Mouse (Mus musculus): ENCODE results near the gene Strip2.

Gene Strip2

DNA sequence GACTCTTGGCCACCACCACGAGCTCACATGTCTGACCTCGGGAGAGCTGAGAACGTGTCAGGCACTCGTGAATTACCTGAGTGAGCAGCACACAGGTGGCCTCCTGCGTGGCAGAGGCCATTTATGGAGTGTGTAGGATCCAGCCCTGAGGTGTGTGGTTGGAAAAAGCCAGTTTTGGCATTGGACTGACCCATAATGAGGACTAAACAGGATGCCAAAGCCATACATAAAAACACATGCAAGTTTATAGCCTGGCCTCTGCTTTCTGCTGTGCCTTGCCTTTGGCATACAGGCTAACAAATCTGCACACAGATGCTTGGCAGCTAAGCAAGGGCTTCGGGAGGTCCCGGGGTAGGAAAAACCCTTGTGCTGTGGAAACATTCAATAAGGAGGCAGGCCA, 92.4 kb downstream of the Strip2 start:
- no peak for DNase-seq (ENCODE audit: low spot score)
